Mouse (Mus musculus): Measurements from ENCODE around the gene Kcnmb1.

Kcnmb1 gene

GRCm38 (mm10) chr11:33944067-33944785, 18.6 kb upstream of the Kcnmb1 start:
- DNase-seq (ENCODE audit: low spot score in 2 of 2): no peak

- DNase-seq (ENCODE audit: low spot score in 2 of 2): no peak
Observed at GRCm38 (mm10) chr11:33944786-33945328, 18.0 kb upstream of the Kcnmb1 start.

- no peak for DNase-seq (ENCODE audit: low spot score in 2 of 2)
Observed at GRCm38 (mm10) chr11:33946501-33946900, 16.3 kb upstream of the Kcnmb1 start.

- DNase-seq (ENCODE audit: low spot score in 2 of 2): no peak
Observed at GRCm38 (mm10) chr11:33951155-33951554, 11.7 kb upstream of the Kcnmb1 start.

DNA sequence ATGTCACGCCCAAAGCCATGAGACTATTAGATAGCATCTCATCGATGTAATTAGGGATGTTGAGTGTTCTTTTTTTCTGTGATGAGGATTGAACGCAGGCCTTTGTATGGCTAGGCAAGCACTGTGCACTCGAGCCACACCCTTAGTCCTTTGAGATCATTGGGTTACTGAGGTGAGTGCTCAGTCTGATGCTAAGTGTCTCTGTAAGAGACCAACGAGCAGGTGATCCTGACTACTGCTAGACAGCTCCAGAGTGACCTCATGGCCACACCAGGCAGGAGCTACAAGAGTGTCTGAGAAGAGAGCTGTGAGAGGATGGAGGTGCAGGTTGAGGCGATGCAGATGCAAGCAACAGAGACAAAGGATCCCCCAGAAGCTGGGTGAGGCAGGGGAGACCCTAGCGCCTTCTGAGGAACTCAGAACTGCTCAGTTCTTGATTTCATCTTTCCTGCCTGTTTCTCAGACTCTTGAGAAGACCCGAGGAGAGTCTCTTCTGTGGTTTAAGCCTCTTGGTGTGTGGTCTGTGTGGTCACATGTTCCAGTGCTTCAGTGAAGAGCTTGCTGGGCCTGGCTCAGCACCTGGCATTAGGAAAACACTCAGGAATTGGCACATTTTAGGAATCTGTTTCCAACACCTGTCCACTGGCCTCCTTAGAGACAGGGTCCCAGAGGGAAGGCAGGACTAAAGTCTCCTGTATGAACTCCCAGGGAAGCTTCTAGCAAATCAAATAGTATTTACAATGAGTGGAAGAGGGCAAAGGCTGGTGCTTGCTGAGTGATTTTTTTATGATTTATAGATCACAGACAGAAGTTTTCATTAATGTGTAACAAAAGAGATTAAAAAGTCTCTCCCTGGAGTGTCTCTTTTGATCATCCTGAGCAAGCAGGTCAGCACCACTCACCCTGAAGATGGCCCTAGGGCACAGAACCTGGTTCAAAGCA, 10.9 kb upstream of the Kcnmb1 start:
- no peak for DNase-seq (ENCODE audit: low spot score in 2 of 2)

DNA sequence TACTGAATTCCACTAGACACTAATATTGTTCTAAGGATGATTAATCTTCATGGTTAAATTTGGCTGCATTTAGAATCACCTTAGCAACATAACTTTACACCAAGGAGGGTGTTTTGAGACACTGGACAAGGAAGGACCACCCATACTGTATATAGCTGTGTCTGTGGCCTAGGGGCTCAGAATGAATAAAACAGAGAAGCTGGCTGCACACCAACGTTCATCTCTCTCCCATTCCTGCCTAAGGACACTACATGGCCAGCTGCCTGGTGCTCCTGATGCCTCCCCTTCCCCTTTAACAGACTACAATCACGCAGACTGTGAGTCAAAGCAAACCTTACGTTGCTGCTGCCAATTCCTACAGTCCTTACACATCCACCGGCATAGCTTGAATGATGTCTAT, 6.8 kb upstream of the Kcnmb1 start:
- DNase-seq (ENCODE audit: low spot score in 2 of 2): no peak

GRCm38 (mm10) chr11:33956623-33957022, 6.2 kb upstream of the Kcnmb1 start:
- DNase-seq (ENCODE audit: low spot score in 2 of 2): no peak

- DNase-seq (ENCODE audit: low spot score in 2 of 2): no peak
Observed at GRCm38 (mm10) chr11:33957595-33957994, 5.2 kb upstream of the Kcnmb1 start.

GRCm38 (mm10) chr11:33958713-33959112, 4.1 kb upstream of the Kcnmb1 start:
- DNase-seq (ENCODE audit: low spot score in 2 of 2): no peak

GRCm38 (mm10) chr11:33962178-33962577, 635 bp upstream of the Kcnmb1 start:
- no peak for DNase-seq (ENCODE audit: low spot score in 2 of 2)

DNA sequence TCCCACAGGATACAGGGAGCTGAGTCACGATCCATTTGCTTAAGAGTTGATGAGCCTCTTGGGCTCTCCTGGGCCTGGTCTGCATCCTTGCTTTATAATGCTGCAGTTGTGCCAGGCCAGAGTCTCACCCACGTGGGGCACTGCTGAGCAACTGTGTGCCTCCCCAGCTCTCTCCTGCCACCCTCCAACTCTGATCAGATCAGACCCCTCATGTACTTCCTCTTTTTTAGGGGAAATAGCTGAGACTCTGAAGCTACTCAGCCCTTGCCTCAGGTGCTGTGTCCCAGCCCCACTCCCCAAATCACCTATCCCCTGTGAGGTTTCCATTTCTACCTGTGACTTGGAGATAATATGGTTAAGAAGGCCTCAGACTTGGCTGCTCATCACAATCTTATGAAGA, 2.6 kb downstream of the Kcnmb1 start:
- peak in 1 of 2 experiments; percentile 6 for DNase-seq (ENCODE audit: low spot score in 2 of 2)

GRCm38 (mm10) chr11:33967708-33968107, 4.9 kb downstream of the Kcnmb1 start:
- no peak for DNase-seq (ENCODE audit: low spot score in 2 of 2)

DNA sequence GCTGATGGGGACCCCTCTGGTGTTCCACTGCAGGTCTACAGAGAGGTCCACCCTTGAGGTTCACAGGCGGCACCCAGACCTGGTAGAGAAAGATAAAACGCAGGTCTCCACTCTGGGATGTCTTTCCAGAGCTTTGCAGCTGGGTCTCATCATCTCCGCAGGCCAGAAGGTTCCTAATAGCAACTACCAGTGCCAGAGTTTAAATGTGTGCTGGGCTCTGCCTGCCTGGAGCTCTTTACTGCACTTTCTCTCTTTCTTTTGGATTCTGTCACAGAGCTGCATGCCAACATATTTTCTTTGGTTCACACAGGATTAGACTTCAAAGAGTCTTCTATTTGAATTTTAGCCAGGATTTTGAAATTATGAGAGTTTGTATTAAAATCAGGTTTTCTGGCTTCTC, 6.4 kb downstream of the Kcnmb1 start:
- DNase-seq (ENCODE audit: low spot score in 2 of 2): no peak

DNA sequence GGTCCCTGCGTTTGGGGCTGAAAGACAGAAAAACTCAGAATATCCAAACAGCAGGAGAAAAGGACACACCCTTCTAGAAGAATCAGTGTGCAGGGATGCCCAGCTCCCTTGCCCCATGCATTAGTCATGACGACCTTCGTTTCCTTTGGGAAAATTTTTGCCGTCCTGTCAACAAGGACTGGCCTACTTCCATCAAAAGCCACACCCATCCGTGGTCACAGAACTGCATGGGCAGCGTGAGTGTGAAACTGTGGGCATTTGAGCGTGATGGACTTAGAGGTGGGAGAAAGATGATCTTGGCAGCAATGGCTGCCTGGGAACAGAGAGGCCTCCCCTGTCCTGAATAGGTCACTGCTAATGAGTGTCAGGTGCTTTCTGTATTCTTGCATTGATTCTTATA, 9.3 kb downstream of the Kcnmb1 start:
- no peak for DNase-seq (ENCODE audit: low spot score in 2 of 2)

DNA sequence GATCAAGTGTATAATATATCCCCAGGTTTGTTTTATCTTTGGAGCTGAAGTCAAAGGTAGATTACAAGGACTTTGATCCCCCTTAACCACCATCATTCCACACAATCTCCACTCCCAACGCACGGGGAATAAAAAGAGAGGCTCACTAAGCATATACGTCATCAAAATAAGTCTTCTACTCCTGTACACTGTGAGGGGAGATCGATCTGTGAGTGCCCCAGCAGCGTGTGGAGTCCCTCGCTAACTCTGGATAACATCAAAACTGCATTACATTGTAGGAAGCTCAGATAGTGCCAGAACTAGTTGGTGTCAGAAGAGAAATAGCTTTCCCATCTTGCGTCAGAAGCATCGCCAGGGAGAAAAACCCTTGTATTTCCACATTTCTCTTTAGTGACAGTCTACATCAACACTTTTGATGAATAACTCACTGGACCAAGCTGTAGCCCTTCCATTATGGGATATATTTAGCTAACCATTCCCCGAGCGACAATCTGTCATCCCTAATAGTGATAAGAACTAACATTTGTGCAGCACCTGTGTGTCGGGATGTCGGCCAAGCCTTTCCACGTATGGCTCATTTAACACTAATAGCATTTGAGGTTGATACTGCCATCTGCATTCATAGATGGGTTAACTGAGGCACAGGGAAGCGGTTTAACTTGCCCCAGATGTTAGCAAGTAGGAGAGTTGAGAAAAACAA, 11.7 kb downstream of the Kcnmb1 start:
- no peak for DNase-seq (ENCODE audit: low spot score in 2 of 2)

DNA sequence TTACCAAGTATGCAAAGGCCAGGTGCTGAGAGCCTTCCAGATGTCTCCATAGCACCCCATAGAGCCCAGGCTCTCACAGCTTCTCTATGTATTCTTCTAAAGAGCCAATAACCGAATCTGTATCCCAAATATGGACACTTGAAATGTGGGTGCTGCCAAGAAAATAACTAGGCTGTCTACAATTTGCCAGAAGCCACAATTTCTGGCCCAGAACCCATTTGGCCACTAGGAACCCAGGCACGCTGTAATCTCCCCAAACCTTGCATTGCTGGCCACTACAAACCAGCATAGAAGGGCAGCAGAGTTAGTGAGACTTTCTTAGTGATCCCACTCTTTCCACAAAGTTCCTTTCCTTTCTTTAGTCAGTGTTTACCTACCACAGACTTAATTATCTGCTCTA, 12.3 kb downstream of the Kcnmb1 start:
- DNase-seq (ENCODE audit: low spot score in 2 of 2): no peak

DNA sequence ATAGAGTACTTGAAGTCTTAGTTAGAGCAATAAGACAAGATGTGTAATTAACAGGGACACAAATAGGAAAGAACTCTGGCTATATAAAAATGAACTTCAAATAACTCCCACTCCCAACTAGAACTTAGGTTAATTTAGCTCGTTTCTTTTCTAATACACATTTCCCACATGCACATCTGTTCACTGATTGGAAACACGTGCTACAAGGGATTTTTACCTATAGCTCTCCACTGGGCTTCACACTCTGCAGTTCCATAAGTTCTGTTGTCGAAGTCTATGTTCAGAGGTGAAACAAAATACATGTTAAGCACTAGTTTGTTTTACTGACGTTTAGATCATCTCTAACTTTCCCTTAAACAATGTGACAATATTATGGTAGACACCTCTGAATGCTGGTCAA, 17.3 kb downstream of the Kcnmb1 start:
- DNase-seq (ENCODE audit: low spot score in 2 of 2): no peak

DNA sequence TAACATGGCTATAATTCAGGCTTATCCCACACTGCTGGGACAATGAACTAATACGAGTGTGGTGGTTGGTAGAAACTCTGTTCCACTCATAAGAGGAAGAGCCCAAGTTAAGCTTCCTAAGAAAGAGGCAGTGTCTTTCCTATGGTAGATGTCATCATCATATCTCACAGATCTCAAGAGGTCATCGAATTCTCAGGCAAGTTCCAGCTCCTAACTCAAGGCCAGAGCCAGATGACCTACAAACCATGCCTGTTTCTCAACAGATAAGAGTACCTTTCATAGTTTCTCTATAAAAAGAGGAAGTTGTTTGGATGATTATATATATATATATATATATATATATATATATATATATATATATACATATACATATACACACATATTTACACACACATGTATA, 23.7 kb downstream of the Kcnmb1 start:
- DNase-seq (ENCODE audit: low spot score in 2 of 2): no peak

- no peak for DNase-seq (ENCODE audit: low spot score in 2 of 2)
Observed at GRCm38 (mm10) chr11:33990002-33990401, 27.2 kb downstream of the Kcnmb1 start.

GRCm38 (mm10) chr11:33992938-33993337, 30.1 kb downstream of the Kcnmb1 start, which contains the start of gene Kcnip1:
Kcnip1 (minus strand) TSS chr11:33993152.
- DNase-seq (ENCODE audit: low spot score in 2 of 2): no peak

GRCm38 (mm10) chr11:33993496-33993895, 30.7 kb downstream of the Kcnmb1 start:
- DNase-seq (ENCODE audit: low spot score in 2 of 2): no peak

GRCm38 (mm10) chr11:33998244-33998643, 35.4 kb downstream of the Kcnmb1 start:
- no peak for DNase-seq (ENCODE audit: low spot score in 2 of 2)

Measured in spleen, postnatal 36 days (tissue).